Mouse (Mus musculus): ENCODE results near the gene Rassf8.

Gene Rassf8

GRCm38 (mm10) chr6:145776241-145776640, 29.7 kb downstream of the Rassf8 start:
- DNase-seq (ENCODE audit: low spot score in 2 of 2) = no peak

GRCm38 (mm10) chr6:145779383-145779782, 32.8 kb downstream of the Rassf8 start:
- no peak for DNase-seq (ENCODE audit: low spot score in 2 of 2)

- no peak for DNase-seq (ENCODE audit: low spot score in 2 of 2)
These were observed 33.7 kb downstream of the Rassf8 start for GRCm38 (mm10) chr6:145780180-145780802.

- DNase-seq (ENCODE audit: low spot score in 2 of 2) = no peak
These were observed 34.7 kb downstream of the Rassf8 start for GRCm38 (mm10) chr6:145781256-145781655.

- DNase-seq (ENCODE audit: low spot score in 2 of 2) = no peak
These were observed 35.4 kb downstream of the Rassf8 start for GRCm38 (mm10) chr6:145781966-145782365.

- no peak for DNase-seq (ENCODE audit: low spot score in 2 of 2)
These were observed 40.8 kb downstream of the Rassf8 start for GRCm38 (mm10) chr6:145787311-145787710.

- no peak for DNase-seq (ENCODE audit: low spot score in 2 of 2)
These were observed 43.2 kb downstream of the Rassf8 start for GRCm38 (mm10) chr6:145789738-145790137.

- DNase-seq (ENCODE audit: low spot score in 2 of 2) = no peak
These were observed 45.8 kb downstream of the Rassf8 start for GRCm38 (mm10) chr6:145792373-145792772.

GRCm38 (mm10) chr6:145793109-145793593, 46.6 kb downstream of the Rassf8 start:
- DNase-seq (ENCODE audit: low spot score in 2 of 2) = peak; percentile 39 to 57

GRCm38 (mm10) chr6:145794671-145795070, 48.1 kb downstream of the Rassf8 start:
- DNase-seq (ENCODE audit: low spot score in 2 of 2) = no peak

GRCm38 (mm10) chr6:145796191-145797023, 49.9 kb downstream of the Rassf8 start:
- DNase-seq (ENCODE audit: low spot score in 2 of 2) = no peak

- no peak for DNase-seq (ENCODE audit: low spot score in 2 of 2)
These were observed 51.1 kb downstream of the Rassf8 start for GRCm38 (mm10) chr6:145797692-145798091.

- no peak for DNase-seq (ENCODE audit: low spot score in 2 of 2)
These were observed 55.4 kb downstream of the Rassf8 start for GRCm38 (mm10) chr6:145801796-145802488.

GRCm38 (mm10) chr6:145802881-145803280, 56.3 kb downstream of the Rassf8 start:
- DNase-seq (ENCODE audit: low spot score in 2 of 2) = no peak

- DNase-seq (ENCODE audit: low spot score in 2 of 2) = no peak
These were observed 57.7 kb downstream of the Rassf8 start for GRCm38 (mm10) chr6:145804276-145804675.

- no peak for DNase-seq (ENCODE audit: low spot score in 2 of 2)
These were observed 60.2 kb downstream of the Rassf8 start for GRCm38 (mm10) chr6:145806784-145807183.

- no peak for DNase-seq (ENCODE audit: low spot score in 2 of 2)
These were observed 61.4 kb downstream of the Rassf8 start for GRCm38 (mm10) chr6:145807929-145808328.

- DNase-seq (ENCODE audit: low spot score in 2 of 2) = no peak
These were observed 63.0 kb downstream of the Rassf8 start for GRCm38 (mm10) chr6:145809566-145809965.

GRCm38 (mm10) chr6:145810015-145810414, 63.5 kb downstream of the Rassf8 start:
- DNase-seq (ENCODE audit: low spot score in 2 of 2) = no peak

GRCm38 (mm10) chr6:145811174-145811573, 64.6 kb downstream of the Rassf8 start:
- DNase-seq (ENCODE audit: low spot score in 2 of 2) = no peak

- DNase-seq (ENCODE audit: low spot score in 2 of 2) = no peak
These were observed 68.7 kb downstream of the Rassf8 start for GRCm38 (mm10) chr6:145815200-145815599.

- no peak for DNase-seq (ENCODE audit: low spot score in 2 of 2)
These were observed 72.6 kb downstream of the Rassf8 start for GRCm38 (mm10) chr6:145819151-145819550.

Measured in spleen, postnatal 36 days (tissue).